Mouse (Mus musculus): Measurements from ENCODE around the gene Tpm1. TPM values are rescaled to one million over a fixed set of nuclear protein-coding genes. Genes with fewer than 3 reads are reported as not detected.
A peak's percentile ranks its signal among the peaks of the same experiment; 100 is the strongest.

Tpm1 gene
- polyA plus RNA-seq, 1 experiment from 2014 or later = 165 TPM

DNA sequence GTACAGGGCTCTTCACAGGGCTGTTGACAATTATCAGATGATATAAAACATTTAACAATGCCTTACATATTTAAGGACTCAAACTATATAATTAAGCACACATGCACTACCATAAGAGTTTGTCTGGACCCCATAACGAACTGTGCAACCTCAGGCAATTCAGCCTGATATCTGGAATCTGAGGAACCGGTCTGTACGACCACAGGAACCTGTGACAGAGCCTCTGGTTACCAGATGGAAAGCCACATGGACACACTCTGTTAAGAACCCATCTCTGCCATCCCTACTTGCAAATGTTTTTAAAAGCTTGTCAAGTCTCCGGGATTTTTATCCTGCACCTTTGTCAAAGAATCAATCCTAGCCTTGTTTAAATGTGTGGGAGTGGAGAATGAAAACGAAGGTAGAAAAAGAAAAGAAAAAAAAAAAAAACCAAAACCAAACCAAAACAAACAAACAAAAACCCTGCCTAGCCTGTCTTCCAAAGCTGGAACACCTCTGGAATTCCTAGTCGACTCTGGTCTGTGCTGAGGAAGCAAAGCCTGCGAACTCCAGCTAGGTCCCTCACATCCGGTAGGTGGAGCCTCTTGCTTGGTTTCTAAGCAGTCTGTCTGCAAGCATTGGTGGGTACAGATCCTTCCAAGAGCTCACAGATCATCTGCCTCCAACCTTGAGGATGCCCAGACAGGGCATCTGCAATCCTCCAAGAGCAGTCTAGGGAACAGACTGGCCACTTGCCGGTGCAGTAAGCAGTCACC is 4.5 kb downstream of the Tpm1 start:
- no peak for ATAC-seq (ENCODE audit: low FRiP score)
- Histone ChIP-seq H3K27me3 (peaks cover 43% of the 10 kb centered on the region), H3K4me3 (no peak overlapping the region), H3K9me3 (no peaks in the 10 kb centered on the region), H3K27ac (no peak overlapping the region), H3K36me3 (no peaks in the 10 kb centered on the region), H3K9ac (no peak overlapping the region), H3K4me1 (replicated peaks) (peaks cover 64% of the 10 kb centered on the region), H3K4me2 (no peak overlapping the region)
- 37% methylated on average over 9 of the region's 9 CpGs for whole genome bisulfite sequencing

DNA sequence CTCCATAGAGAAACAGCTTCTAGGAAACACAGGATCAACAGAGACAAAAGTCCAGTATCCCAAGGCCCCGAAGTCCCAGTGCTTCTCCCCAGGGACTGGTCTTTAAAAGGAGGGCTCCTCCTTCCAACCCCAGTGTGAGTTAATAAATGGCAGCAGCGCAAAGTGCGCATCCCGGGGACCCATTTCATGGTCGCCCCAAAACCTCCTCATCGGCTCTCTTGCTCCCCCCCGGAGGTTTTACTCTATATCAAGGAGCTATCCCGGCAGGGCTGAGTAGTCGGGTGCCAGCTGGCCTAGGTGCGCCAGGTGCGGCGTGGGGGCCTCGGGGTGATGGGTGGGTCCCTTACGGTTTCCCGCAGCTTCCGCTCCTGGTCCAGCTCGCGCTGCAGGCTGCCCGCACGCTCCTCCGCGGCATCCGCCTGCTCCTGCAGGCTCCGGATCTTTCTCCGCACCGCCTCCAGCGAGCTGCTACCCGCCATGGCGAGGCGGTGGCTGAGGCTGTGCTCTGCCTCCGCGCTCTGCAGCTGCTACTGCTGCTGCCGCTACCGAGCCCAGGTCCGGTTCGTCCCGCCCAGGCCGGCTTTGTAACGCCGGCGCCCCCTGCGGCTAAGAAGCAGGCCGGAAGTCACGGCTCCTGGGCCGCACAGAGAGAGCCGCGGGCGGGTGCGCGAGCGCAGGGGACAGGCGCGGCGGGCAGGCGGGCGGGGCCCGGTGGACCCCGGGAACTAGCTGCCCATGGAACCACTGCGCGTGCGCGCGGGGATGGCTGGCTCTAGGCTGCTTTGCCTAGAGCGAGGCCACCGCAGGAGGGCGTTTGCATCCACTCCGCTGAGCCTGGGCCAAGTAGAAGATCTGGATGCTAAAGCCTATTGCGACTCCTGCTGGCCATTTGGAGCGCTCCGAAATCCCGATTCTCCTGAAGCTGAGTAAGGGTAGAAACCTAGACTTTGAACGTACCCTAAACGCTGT is 5.7 kb downstream of the Tpm1 start:
- Histone ChIP-seq H3K27ac (peak overlapping the region; percentile 96), H3K9ac (peak overlapping the region; percentile 93), H3K9me3 (no peaks in the 10 kb centered on the region), H3K27me3 (peaks cover 31% of the 10 kb centered on the region), H3K4me2 (peak overlapping the region; percentile 75), H3K4me3 (peak overlapping the region; percentile 80), H3K4me1 (replicated peaks) (peaks cover 62% of the 10 kb centered on the region), H3K36me3 (no peaks in the 10 kb centered on the region)
- peak; percentile 95 for ATAC-seq (ENCODE audit: low FRiP score)
- under 1% methylated on average over 73 of the region's 73 CpGs for WGBS

DNA sequence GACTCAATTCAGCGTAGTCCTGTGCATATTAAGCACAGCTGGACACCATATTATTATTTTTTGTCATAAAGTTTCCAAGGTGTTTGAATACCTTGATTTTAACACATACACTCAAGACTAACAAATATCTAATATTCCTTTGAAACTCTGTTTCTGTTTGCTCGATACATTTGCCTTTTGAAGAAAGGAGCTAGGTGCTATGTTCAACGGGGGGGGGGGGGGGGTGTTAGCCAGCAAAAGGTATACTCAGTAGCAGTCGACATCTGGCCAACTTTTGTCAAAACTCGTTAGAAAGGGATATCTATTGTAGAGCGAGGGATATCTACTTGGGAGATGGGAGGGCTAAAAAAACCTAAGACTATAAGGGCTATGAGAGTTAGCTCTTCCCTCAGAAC is 6.4 kb downstream of the Tpm1 start:
- Histone ChIP-seq H3K9me3 (no peaks in the 10 kb centered on the region), H3K4me1 (replicated peaks) (peaks cover 55% of the 10 kb centered on the region), H3K27ac (peak overlapping the region; percentile 96; the same call in 1 of the 2 replicates), H3K9ac (peak overlapping the region; percentile 93), H3K27me3 (peaks cover 24% of the 10 kb centered on the region), H3K4me2 (peak overlapping the region; percentile 75), H3K36me3 (no peaks in the 10 kb centered on the region), H3K4me3 (peak overlapping the region; percentile 80)
- WGBS = 24% methylated on average over 6 of the region's 6 CpGs
- ATAC-seq (ENCODE audit: low FRiP score) = no peak

DNA sequence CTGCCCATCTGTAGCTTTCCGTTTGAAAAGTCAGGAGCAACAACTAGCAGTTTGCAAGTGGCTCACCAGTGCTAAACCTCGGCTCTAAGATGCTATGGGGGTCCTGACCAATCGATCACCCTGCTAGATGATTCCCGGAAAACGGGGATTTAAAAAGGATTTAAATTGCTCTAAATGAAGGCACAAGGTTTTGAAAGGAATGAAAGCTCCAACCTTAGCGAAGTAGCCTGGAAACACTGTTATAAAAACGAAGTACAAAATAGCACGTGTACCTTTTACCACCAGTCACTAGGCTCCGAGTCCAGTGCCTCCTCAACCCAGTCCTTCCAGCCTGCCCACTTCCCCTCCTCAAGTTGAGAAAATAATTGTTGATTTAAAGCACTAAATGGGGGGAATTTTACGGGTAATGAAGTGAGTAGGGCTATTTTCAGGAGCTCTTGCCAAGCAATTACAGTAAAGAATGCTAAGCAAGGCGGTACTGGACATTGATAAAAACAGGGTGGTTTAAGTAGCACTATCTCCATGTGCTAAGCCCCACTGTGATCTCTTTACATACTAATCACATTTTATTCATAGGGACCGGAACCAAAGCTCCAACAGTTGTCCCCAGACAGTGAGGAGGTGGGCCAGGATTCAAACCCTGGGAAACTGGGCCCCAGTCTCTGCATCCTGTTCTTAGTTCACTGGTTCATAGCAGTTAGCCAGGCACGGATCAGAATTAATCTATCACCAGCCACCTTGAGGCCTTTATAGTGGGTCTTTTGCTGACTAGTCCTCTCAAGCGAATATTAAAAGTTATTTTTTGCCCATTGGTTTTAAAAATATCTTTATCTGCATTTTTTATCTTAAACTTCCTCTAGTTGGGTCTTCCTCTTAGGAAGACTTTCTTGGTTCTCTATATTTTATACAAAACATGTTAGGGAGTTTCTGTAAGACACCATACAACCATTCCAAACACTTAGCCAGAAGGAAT is 7.1 kb downstream of the Tpm1 start:
- WGBS = 61% methylated on average over 14 of the region's 14 CpGs
- Histone ChIP-seq H3K27ac (no peak overlapping the region), H3K9me3 (no peaks in the 10 kb centered on the region), H3K4me1 (replicated peaks) (peaks cover 48% of the 10 kb centered on the region), H3K9ac (peak overlapping the region; percentile 93; the same call in 1 of the 2 replicates), H3K4me3 (peak overlapping the region; percentile 80), H3K4me2 (peak overlapping the region; percentile 75), H3K27me3 (peaks cover 17% of the 10 kb centered on the region), H3K36me3 (no peaks in the 10 kb centered on the region; the same call in 1 of the 2 replicates)
- no peak for ATAC-seq (ENCODE audit: low FRiP score)

DNA sequence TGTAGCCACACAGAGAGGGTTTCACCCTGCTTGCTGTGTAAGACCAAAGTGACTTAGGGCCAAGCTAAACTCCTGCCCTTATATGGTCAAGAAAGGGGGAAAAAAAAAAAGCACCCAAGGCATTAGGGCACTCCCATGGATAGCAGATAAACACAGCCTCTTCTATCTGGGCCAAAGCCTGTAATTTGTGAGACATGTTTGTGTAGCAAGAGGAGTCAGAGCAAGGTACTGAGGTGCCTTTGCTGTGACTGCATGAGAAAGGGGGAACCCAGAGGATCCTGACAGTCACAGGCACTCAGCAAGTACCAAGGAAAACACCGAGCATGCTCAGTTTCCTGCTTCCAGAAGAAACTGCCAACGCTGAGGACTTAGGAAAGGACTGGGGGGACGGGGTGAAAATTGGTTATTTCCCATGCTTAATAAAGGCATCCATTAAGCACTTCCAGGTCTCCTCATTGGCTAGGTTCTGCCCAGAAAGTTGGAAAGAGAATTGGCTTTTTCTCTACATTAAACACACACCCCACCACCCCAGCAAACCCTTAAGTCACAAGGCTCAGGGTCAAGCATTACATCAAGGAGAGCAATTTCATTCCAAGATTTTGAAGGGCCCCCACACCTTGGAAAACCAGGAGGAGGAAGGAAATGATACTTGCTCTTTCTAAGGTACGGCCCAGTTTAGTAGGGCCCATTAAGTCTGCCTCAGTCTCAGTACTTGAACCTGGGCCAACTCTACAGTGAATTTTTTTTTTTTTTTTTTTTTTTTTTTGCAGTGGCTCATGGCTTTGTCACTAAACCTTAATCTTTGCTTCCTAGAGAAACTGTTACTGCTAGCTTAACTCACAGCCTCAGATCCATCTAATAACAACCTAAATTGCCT is 8.0 kb downstream of the Tpm1 start:
- no peak for ATAC-seq (ENCODE audit: low FRiP score)
- WGBS = 64% methylated on average over 4 of the region's 4 CpGs
- Histone ChIP-seq H3K27ac (0 out of 2 replicates have a peak overlapping the region, but pooled peaks have one; percentile 13), H3K4me2 (peak overlapping the region; percentile 75), H3K9ac (peak overlapping the region; percentile 21), H3K9me3 (no peaks in the 10 kb centered on the region), H3K27me3 (peaks cover 8% of the 10 kb centered on the region), H3K4me1 (replicated peaks) (peaks cover 44% of the 10 kb centered on the region), H3K4me3 (peak overlapping the region; percentile 80; the same call in 1 of the 2 replicates), H3K36me3 (peaks cover 1% of the 10 kb centered on the region)

DNA sequence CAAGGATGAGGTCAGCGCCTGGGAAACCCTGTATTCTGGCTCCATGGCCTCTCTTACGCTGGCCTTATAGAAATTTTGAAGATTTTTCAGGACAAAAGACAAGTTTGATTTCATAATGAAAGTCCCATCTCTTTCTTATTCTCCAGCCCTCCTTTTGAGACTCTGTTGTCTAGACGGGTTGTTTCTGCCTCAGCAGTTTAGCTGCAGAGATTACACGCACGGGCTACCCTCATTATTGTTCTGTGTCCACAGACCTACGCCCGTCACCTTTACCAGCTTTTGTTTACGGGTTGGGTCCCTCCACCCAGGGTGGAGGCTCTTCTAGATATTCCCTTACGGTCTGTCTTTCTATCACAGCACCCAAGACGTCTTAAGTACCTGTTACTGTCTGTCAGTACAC is 9.3 kb downstream of the Tpm1 start:
- H3K4me1 ChIP-seq (replicated peaks) = peaks cover 44% of the 10 kb centered on the region
- 0 out of 2 replicates have a peak overlapping the region, but pooled peaks have one; percentile 31 for H3K9ac ChIP-seq
- H3K4me3 ChIP-seq = no peak overlapping the region
- H3K36me3 ChIP-seq = peaks cover 15% of the 10 kb centered on the region
- 38% methylated on average over 10 of the region's 10 CpGs for WGBS
- ATAC-seq (ENCODE audit: low FRiP score) = no peak
- no peaks in the 10 kb centered on the region for H3K27me3 ChIP-seq
- peaks cover 5% of the 10 kb centered on the region; the same call in 1 of the 2 replicates for H3K9me3 ChIP-seq
- no peak overlapping the region for H3K27ac ChIP-seq
- H3K4me2 ChIP-seq = peak overlapping the region; percentile 75

DNA sequence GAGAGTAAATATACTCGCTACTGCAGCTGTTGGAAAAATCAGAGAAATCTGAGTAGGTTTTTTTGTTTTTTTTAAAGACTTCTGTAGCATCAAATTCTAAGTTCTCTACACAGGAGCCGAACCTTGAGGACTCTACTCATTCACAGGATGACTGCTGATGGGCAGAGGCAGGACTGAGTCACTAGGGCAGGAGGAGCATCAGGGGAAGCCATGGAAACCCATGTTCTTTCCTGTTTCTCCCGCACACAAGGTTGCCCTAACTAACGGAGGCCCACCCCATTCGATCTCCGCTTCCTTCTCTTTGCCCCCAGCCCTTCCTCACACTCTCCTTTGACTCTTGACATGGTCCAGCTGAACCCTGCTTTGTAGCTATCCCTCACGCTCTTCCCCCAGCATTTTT is 10.5 kb downstream of the Tpm1 start:
- H3K4me1 ChIP-seq (replicated peaks) = peaks cover 44% of the 10 kb centered on the region
- no peak overlapping the region for H3K4me3 ChIP-seq
- no peak overlapping the region for H3K27ac ChIP-seq
- no peak for ATAC-seq (ENCODE audit: low FRiP score)
- H3K27me3 ChIP-seq = no peaks in the 10 kb centered on the region
- H3K4me2 ChIP-seq = no peak overlapping the region
- 87% methylated on average over 7 of the region's 7 CpGs for WGBS
- no peak overlapping the region for H3K9ac ChIP-seq
- H3K9me3 ChIP-seq = peaks cover 6% of the 10 kb centered on the region; the same call in 1 of the 2 replicates
- peaks cover 26% of the 10 kb centered on the region for H3K36me3 ChIP-seq

DNA sequence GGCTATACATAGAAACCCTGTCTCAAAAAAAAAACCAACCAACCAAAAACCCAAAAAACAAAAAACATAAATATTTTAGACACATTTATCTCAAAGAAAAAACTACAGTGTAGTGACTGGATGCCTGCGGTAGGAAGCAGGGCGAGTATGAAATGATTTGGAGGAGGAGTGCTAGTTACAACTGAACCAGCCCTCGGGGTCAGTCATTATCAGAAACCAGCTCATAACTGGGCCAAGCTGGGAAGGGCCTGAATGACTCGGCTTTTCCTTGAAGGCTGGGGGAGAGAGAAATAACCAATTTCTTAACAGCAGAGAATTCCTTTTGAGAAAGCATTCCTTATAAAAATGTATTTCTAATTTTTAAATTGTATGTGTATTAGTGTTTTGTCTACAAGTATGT is 11.5 kb downstream of the Tpm1 start:
- no peak for ATAC-seq (ENCODE audit: low FRiP score)
- H3K4me2 ChIP-seq = no peak overlapping the region
- H3K9me3 ChIP-seq = peaks cover 6% of the 10 kb centered on the region; the same call in 1 of the 2 replicates
- H3K4me1 ChIP-seq (replicated peaks) = peaks cover 39% of the 10 kb centered on the region
- no peak overlapping the region for H3K27ac ChIP-seq
- H3K27me3 ChIP-seq = no peaks in the 10 kb centered on the region
- WGBS = 95% methylated on average over 4 of the region's 4 CpGs
- no peak overlapping the region for H3K4me3 ChIP-seq
- peaks cover 37% of the 10 kb centered on the region for H3K36me3 ChIP-seq
- H3K9ac ChIP-seq = no peak overlapping the region

DNA sequence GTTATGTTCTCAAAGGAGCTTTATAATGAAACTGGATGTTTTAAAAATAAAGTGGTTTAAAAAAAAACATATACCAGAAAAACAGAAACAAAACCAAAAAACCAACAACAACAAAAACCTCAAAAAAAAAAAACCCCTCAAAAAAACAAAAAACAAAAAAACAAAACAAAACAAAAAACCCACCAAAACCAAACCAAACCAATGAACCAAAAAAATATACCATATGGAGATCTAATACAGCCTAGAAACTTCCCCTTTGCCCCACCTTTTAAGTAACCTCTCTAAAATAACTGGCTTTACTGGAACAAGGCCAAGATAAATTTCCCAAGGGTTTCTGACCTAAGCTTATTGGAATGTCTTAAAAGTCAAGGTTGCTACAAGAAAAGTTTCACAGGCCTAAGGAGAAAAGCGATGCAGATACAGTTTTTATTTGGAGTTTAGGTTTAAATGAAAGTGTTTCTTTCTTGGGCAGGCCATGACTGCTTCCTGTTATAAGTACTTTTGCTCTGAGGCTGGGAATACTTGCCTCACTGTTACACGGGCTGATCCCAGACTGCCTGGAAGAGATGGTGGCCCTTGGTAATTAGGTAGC is 12.6 kb downstream of the Tpm1 start:
- H3K9ac ChIP-seq = no peak overlapping the region
- no peak overlapping the region for H3K4me3 ChIP-seq
- H3K36me3 ChIP-seq = peaks cover 47% of the 10 kb centered on the region
- WGBS = 85% methylated on average over 2 of the region's 2 CpGs
- H3K27me3 ChIP-seq = no peaks in the 10 kb centered on the region
- H3K4me2 ChIP-seq = no peak overlapping the region
- peaks cover 28% of the 10 kb centered on the region for H3K4me1 ChIP-seq (replicated peaks)
- ATAC-seq (ENCODE audit: low FRiP score) = no peak
- no peak overlapping the region for H3K27ac ChIP-seq
- peaks cover 6% of the 10 kb centered on the region; the same call in 1 of the 2 replicates for H3K9me3 ChIP-seq

DNA sequence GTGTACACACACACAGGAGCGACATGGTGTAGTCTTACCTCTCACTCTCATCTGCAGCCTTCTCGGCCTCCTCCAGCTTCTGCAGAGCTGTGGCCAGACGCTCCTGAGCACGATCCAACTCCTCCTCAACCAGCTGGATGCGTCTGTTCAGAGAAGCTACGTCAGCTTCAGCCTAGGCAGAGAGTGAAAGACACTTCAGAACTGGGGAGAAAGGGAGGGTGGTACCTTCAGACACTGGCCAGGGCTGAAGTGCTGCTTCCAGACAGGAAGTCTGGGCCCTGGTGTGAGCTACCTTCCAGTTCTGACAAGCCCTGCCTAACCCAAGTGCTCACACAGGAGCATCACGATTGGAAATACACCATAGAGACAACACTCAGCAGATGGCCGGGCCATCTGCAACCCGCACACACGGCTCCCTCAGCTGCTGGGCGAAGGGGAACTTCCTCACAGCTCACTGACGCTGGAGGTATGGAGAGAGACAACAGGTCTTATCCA is 13.2 kb downstream of the Tpm1 start:
- no peak for ATAC-seq (ENCODE audit: low FRiP score)
- no peak overlapping the region for H3K27ac ChIP-seq
- peaks cover 22% of the 10 kb centered on the region for H3K4me1 ChIP-seq (replicated peaks)
- peaks cover 6% of the 10 kb centered on the region; the same call in 1 of the 2 replicates for H3K9me3 ChIP-seq
- no peak overlapping the region for H3K9ac ChIP-seq
- no peaks in the 10 kb centered on the region for H3K27me3 ChIP-seq
- H3K36me3 ChIP-seq = peaks cover 53% of the 10 kb centered on the region
- H3K4me2 ChIP-seq = no peak overlapping the region
- H3K4me3 ChIP-seq = no peak overlapping the region
- 85% methylated on average over 12 of the region's 12 CpGs for WGBS
